Mouse (Mus musculus) heart, postnatal 0 days (tissue): ENCODE results near the gene Cradd.

Experiments
- CTCF ChIP-seq: IDR thresholded peaks from 2 replicates; pipeline ENCODE4 v1.5.1; 2016; ENCODE audit warnings: antibody characterized with exemption, control low read depth, low read depth
- EP300 ChIP-seq: IDR thresholded peaks from 2 replicates; pipeline ENCODE4 v1.6.1; 2016; ENCODE audit warnings: antibody characterized with exemption, low read depth

GRCm38 (mm10) chr10:95266983-95267382 is 57.0 kb downstream of the Cradd start:
- TF ChIP-seq CTCF (no peak), EP300 (no peak)
